Mouse (Mus musculus) T-helper 2 cell (primary cell): Measurements from ENCODE around the gene Cbr4.

Experiments used
- in situ Hi-C: fragments of 300-600 bp; cut with MboI, MseI; formaldehyde crosslinking; loops from one replicate; pipeline ENCODE4 v1.15.1; 2025; ENCODE audit warnings: high pct_unique_total_duplicates

The Cbr4 gene

GRCm38 (mm10) chr8:61488631-61489030, 1.1 kb downstream of the Cbr4 start:
- in situ Hi-C loops, result no loop called here

- in situ Hi-C loops, result no loop called here
Observed at GRCm38 (mm10) chr8:61497110-61497509, 9.6 kb downstream of the Cbr4 start.

GRCm38 (mm10) chr8:61499035-61499434, 11.5 kb downstream of the Cbr4 start:
- in situ Hi-C loops, result no loop called here

- in situ Hi-C loops, result no loop called here
Observed at GRCm38 (mm10) chr8:61500914-61501313, 13.4 kb downstream of the Cbr4 start.

- in situ Hi-C loops, result no loop called here
Observed at GRCm38 (mm10) chr8:61502277-61502676, 14.7 kb downstream of the Cbr4 start.

GRCm38 (mm10) chr8:61515110-61515930, 27.8 kb downstream of the Cbr4 start:
- in situ Hi-C loops, result loop anchor here (10.0 kb wide), 1 partner anchor 461 kb away; no protein-coding TSS in a partner anchor

GRCm38 (mm10) chr8:61515931-61516744, 28.6 kb downstream of the Cbr4 start:
- in situ Hi-C loops, result loop anchor here (10.0 kb wide), 1 partner anchor 461 kb away; no protein-coding TSS in a partner anchor

- in situ Hi-C loops, result loop anchor here (10.0 kb wide), 1 partner anchor 462 kb away; no protein-coding TSS in a partner anchor
Observed at GRCm38 (mm10) chr8:61516745-61517501, 29.4 kb downstream of the Cbr4 start.

- in situ Hi-C loops, result loop anchor here (10.0 kb wide), 1 partner anchor 463 kb away; no protein-coding TSS in a partner anchor
Observed at GRCm38 (mm10) chr8:61517502-61518185, 30.1 kb downstream of the Cbr4 start.

- in situ Hi-C loops, result no loop called here
Observed at GRCm38 (mm10) chr8:61522132-61522531, 34.6 kb downstream of the Cbr4 start.

GRCm38 (mm10) chr8:61527037-61527436, 39.5 kb downstream of the Cbr4 start:
- in situ Hi-C loops, result loop anchor here (25.0 kb wide), 1 partner anchor 890 kb away; the partner anchor contains the start of gene Mfap3l

GRCm38 (mm10) chr8:61528197-61528596, 40.7 kb downstream of the Cbr4 start:
- in situ Hi-C loops, result loop anchor here (25.0 kb wide), 1 partner anchor 891 kb away; the partner anchor contains the start of gene Mfap3l

GRCm38 (mm10) chr8:61528642-61529041, 41.1 kb downstream of the Cbr4 start:
- in situ Hi-C loops, result loop anchor here (25.0 kb wide), 1 partner anchor 891 kb away; the partner anchor contains the start of gene Mfap3l

- in situ Hi-C loops, result loop anchor here (25.0 kb wide), 1 partner anchor 895 kb away; the partner anchor contains the start of gene Mfap3l
Observed at GRCm38 (mm10) chr8:61531944-61532795, 44.6 kb downstream of the Cbr4 start.

- in situ Hi-C loops, result loop anchor here (25.0 kb wide), 1 partner anchor 896 kb away; the partner anchor contains the start of gene Mfap3l
Observed at GRCm38 (mm10) chr8:61532831-61533230, 45.3 kb downstream of the Cbr4 start.

- in situ Hi-C loops, result loop anchor here (25.0 kb wide), 1 partner anchor 896 kb away; the partner anchor contains the start of gene Mfap3l
Observed at GRCm38 (mm10) chr8:61533356-61533926, 45.9 kb downstream of the Cbr4 start.

- in situ Hi-C loops, result loop anchor here (5.0 to 25.0 kb wide), 2 partner anchors 337 to 898 kb away; partner anchors contain the start of gene Mfap3l
Observed at GRCm38 (mm10) chr8:61535472-61535871, 47.9 kb downstream of the Cbr4 start.

GRCm38 (mm10) chr8:61537471-61537870, 49.9 kb downstream of the Cbr4 start:
- in situ Hi-C loops, result loop anchor here (5.0 to 25.0 kb wide), 2 partner anchors 335 to 900 kb away; partner anchors contain the start of gene Mfap3l
